Mouse (Mus musculus) olfactory bulb, adult 2 months (tissue): ENCODE measurements around the gene Cep131. TPM values are rescaled to one million over a fixed set of nuclear protein-coding genes. Genes with fewer than 3 reads are reported as not detected.

ENCODE experiments used
- H3K27ac ChIP-seq: fragments of 200-500 bp; 2 replicates; pipeline ENCODE4 v1.5.1; 2012; ENCODE audit warnings: low read depth, low read length; ENCODE audit not compliant: insufficient read depth
- H3K4me1 ChIP-seq: fragments of 200-500 bp; 2 replicates; pipeline ENCODE4 v1.6.1; 2012; ENCODE audit warnings: low read length; ENCODE audit not compliant: control insufficient read depth, insufficient read depth
- H3K4me3 ChIP-seq: fragments of 200-500 bp; 2 replicates; pipeline ENCODE4 v1.5.1; 2012; ENCODE audit warnings: mild to moderate bottlenecking, low read depth, low read length, moderate library complexity; ENCODE audit not compliant: insufficient read depth
- CTCF ChIP-seq: fragments of 200-500 bp; IDR thresholded peaks from 2 replicates; pipeline ENCODE4 v1.5.1; 2012; ENCODE audit warnings: low read depth, mild to moderate bottlenecking, low read length, moderate library complexity; ENCODE audit not compliant: insufficient read depth
- POLR2A ChIP-seq: fragments of 200-500 bp; IDR thresholded peaks from 2 replicates; pipeline ENCODE4 v1.6.1; 2012; ENCODE audit warnings: mild to moderate bottlenecking, low read depth, low read length, moderate library complexity; ENCODE audit not compliant: insufficient read depth
- WGBS: fragments of 180-500 bp; shearing (Covaris S2); methylation state at CpG from one replicate; pipeline ENCODE4 v1.1.7; 2018; 5-methylcytosine and 5-hydroxymethylcytosine counted together
- polyA plus RNA-seq: library from polyadenylated mRNA; stranded (reverse); fragments of >200 nt; gene quantifications from 2 replicates; pipeline ENCODE4 v1.2.4, GENCODE M21; 2012; ENCODE audit warnings: low replicate concordance; ENCODE audit not compliant: missing spikeins, insufficient read depth, insufficient read length

The Cep131 gene
- polyA plus RNA-seq, 1 experiment = not detected

- 54% methylated on average over 10 of the region's 10 CpGs for WGBS
- Histone ChIP-seq H3K27ac (no peak overlapping the region), H3K4me3 (no peak overlapping the region), H3K4me1 (peaks cover 6% of the 10 kb centered on the region)
- no peak for TF ChIP-seq CTCF
These were observed 33.4 kb upstream of the Cep131 start for GRCm38 (mm10) chr11:120119936-120120541.

- H3K4me3 ChIP-seq = no peak overlapping the region
- 96% methylated on average over 7 of the region's 7 CpGs for WGBS
- H3K27ac ChIP-seq = no peak overlapping the region
- TF ChIP-seq CTCF (no peak), POLR2A (no peak)
- peaks cover 6% of the 10 kb centered on the region for H3K4me1 ChIP-seq
These were observed 32.5 kb upstream of the Cep131 start for GRCm38 (mm10) chr11:120119108-120119507.

- 92% methylated on average over 2 of the region's 2 CpGs for WGBS
- Histone ChIP-seq H3K27ac (no peak overlapping the region), H3K4me1 (peaks cover 6% of the 10 kb centered on the region), H3K4me3 (no peak overlapping the region)
- TF ChIP-seq POLR2A = no peak
- no peak for TF ChIP-seq CTCF
These were observed 31.0 kb upstream of the Cep131 start for GRCm38 (mm10) chr11:120117626-120118025.

- TF ChIP-seq CTCF (no peak), POLR2A (no peak)
- peaks cover 7% of the 10 kb centered on the region; the same call in 1 of the 2 replicates for H3K4me1 ChIP-seq
- WGBS = 94% methylated on average over 21 of the region's 21 CpGs
- no peak overlapping the region for H3K27ac ChIP-seq
- no peak overlapping the region for H3K4me3 ChIP-seq
These were observed 28.0 kb upstream of the Cep131 start for GRCm38 (mm10) chr11:120114488-120115215.

- WGBS = 88% methylated on average over 4 of the region's 4 CpGs
- Histone ChIP-seq H3K27ac (no peak overlapping the region), H3K4me1 (peaks cover 9% of the 10 kb centered on the region), H3K4me3 (no peak overlapping the region)
- TF ChIP-seq POLR2A (no peak), CTCF (no peak)
These were observed 25.5 kb upstream of the Cep131 start for GRCm38 (mm10) chr11:120112136-120112535.

- peak; percentile 61 for TF ChIP-seq CTCF
- TF ChIP-seq POLR2A = no peak
- Histone ChIP-seq H3K4me1 (peaks cover 9% of the 10 kb centered on the region), H3K27ac (no peak overlapping the region), H3K4me3 (no peak overlapping the region)
- 15% methylated on average over 2 of the region's 2 CpGs for WGBS
These were observed 24.4 kb upstream of the Cep131 start for GRCm38 (mm10) chr11:120111033-120111432.

GRCm38 (mm10) chr11:120110554-120110953 lies 23.9 kb upstream of the Cep131 start:
- WGBS = 73% methylated on average over 7 of the region's 7 CpGs
- H3K27ac ChIP-seq = no peak overlapping the region
- TF ChIP-seq CTCF = no peak
- no peak for TF ChIP-seq POLR2A
- peaks cover 9% of the 10 kb centered on the region for H3K4me1 ChIP-seq
- no peak overlapping the region for H3K4me3 ChIP-seq

- WGBS = 61% methylated on average over 14 of the region's 14 CpGs
- Histone ChIP-seq H3K4me1 (peaks cover 9% of the 10 kb centered on the region), H3K4me3 (no peak overlapping the region), H3K27ac (no peak overlapping the region)
- TF ChIP-seq POLR2A (no peak), CTCF (no peak)
These were observed 23.1 kb upstream of the Cep131 start for GRCm38 (mm10) chr11:120109558-120110210.

- H3K4me3 ChIP-seq = no peak overlapping the region
- H3K27ac ChIP-seq = no peak overlapping the region
- peaks cover 9% of the 10 kb centered on the region for H3K4me1 ChIP-seq
- WGBS = 83% methylated on average over 9 of the region's 9 CpGs
- TF ChIP-seq CTCF (no peak), POLR2A (no peak)
These were observed 21.2 kb upstream of the Cep131 start for GRCm38 (mm10) chr11:120107796-120108195.
